Mouse (Mus musculus) forebrain, embryonic 14.5 days (tissue): ENCODE measurements at regions not wholly inside any gene's neighbourhood (a gene's known extent, or its start where the extent isn't known, plus 50 kb on each side); places are given as distances from the start of the nearest gene placed in this dataset.

Source experiments
- ATAC-seq: fragments of 200-750 bp; cut with Nextera tagmentation; 2 replicates; pipeline ENCODE4 v1.8.0; 2017; ENCODE audit warnings: mild to moderate bottlenecking, moderate library complexity
- DNase-seq: peaks from one replicate; pipeline ENCODE4 v3.0.0-alpha.2; 2015; ENCODE audit warnings: low spot score
- H3K27ac ChIP-seq: fragments of 300-500 bp; sonication (generic); 2 replicates; pipeline ENCODE4 v1.5.1; 2014; ENCODE audit warnings: low read depth, mild to moderate bottlenecking, control low read depth, low read length, moderate library complexity
- H3K27me3 ChIP-seq: fragments of 300-500 bp; sonication (generic); replicated peaks from 2 replicates; pipeline ENCODE4 v1.6.1; 2014; ENCODE audit warnings: low read length, control low read depth, mixed read lengths; ENCODE audit not compliant: control insufficient read depth, insufficient read depth
- H3K36me3 ChIP-seq: fragments of 300-500 bp; sonication (generic); 2 replicates; pipeline ENCODE4 v1.6.1; 2014; ENCODE audit warnings: low read length, control low read depth; ENCODE audit not compliant: control insufficient read depth, insufficient read depth
- H3K4me1 ChIP-seq: fragments of 300-500 bp; sonication (generic); 2 replicates; pipeline ENCODE4 v1.6.1; 2014; ENCODE audit warnings: antibody characterized with exemption, low read length, control low read depth; ENCODE audit not compliant: control insufficient read depth, insufficient read depth
- H3K4me2 ChIP-seq: fragments of 300-500 bp; sonication (generic); 2 replicates; pipeline ENCODE4 v1.6.1; 2014; ENCODE audit warnings: mild to moderate bottlenecking, control low read depth, low read length
- H3K4me3 ChIP-seq: fragments of 300-500 bp; sonication (generic); 2 replicates; pipeline ENCODE4 v1.5.1; 2014; ENCODE audit warnings: low read depth, low read length, control low read depth
- H3K9ac ChIP-seq: fragments of 300-500 bp; sonication (generic); 2 replicates; pipeline ENCODE4 v1.6.1; 2014; ENCODE audit warnings: mild to moderate bottlenecking, low read length, control low read depth, moderate library complexity
- H3K9me3 ChIP-seq: fragments of 300-500 bp; sonication (generic); replicated peaks from 2 replicates; pipeline ENCODE4 v1.6.1; 2016; ENCODE audit warnings: low read length, control low read depth, mixed read lengths; ENCODE audit not compliant: control insufficient read depth
- WGBS: fragments of 180-500 bp; shearing (Covaris S2); extraction: QIAGEN DNeasy Blood & Tissue Kit; methylation state at CpG from one replicate; pipeline ENCODE4 v1.1.7; 2014; 5-methylcytosine and 5-hydroxymethylcytosine counted together

- Histone ChIP-seq H3K9me3 (no peaks in the 10 kb centered on the region), H3K4me3 (no peak overlapping the region), H3K4me2 (no peak overlapping the region), H3K36me3 (no peaks in the 10 kb centered on the region), H3K9ac (no peak overlapping the region), H3K27ac (no peak overlapping the region), H3K27me3 (no peaks in the 10 kb centered on the region), H3K4me1 (peaks cover 6% of the 10 kb centered on the region)
- DNase-seq = peak; percentile 96
- 9% methylated on average over 5 of the region's 5 CpGs for WGBS
- peak; percentile 90 for ATAC-seq
These were observed 318.9 kb downstream of the Mycn start for GRCm38 (mm10) chr12:12622712-12623292.

- Histone ChIP-seq H3K27ac (no peak overlapping the region), H3K27me3 (no peaks in the 10 kb centered on the region), H3K4me1 (peaks cover 6% of the 10 kb centered on the region), H3K9me3 (no peaks in the 10 kb centered on the region), H3K36me3 (no peaks in the 10 kb centered on the region), H3K4me2 (no peak overlapping the region), H3K4me3 (no peak overlapping the region), H3K9ac (no peak overlapping the region)
- ATAC-seq = no peak
- WGBS = 55% methylated on average over 9 of the region's 9 CpGs
- DNase-seq = no peak
These were observed 320.2 kb downstream of the Mycn start for GRCm38 (mm10) chr12:12621506-12621905.

- Histone ChIP-seq H3K27me3 (no peaks in the 10 kb centered on the region), H3K4me2 (no peak overlapping the region), H3K9ac (no peak overlapping the region), H3K9me3 (no peaks in the 10 kb centered on the region), H3K27ac (no peak overlapping the region), H3K4me3 (no peak overlapping the region), H3K4me1 (peaks cover 6% of the 10 kb centered on the region), H3K36me3 (no peaks in the 10 kb centered on the region)
- ATAC-seq = no peak
- WGBS = 79% methylated on average over 5 of the region's 5 CpGs
- DNase-seq = peak; percentile 26
These were observed 321.4 kb downstream of the Mycn start for GRCm38 (mm10) chr12:12620316-12620715.

- 81% methylated on average over 5 of the region's 5 CpGs for WGBS
- no peaks in the 10 kb centered on the region for H3K36me3 ChIP-seq
- H3K27ac ChIP-seq = no peak overlapping the region
- no peaks in the 10 kb centered on the region for H3K27me3 ChIP-seq
- no peak overlapping the region for H3K9ac ChIP-seq
- H3K4me3 ChIP-seq = no peak overlapping the region
- peaks cover 3% of the 10 kb centered on the region; the same call in 1 of the 2 replicates for H3K4me1 ChIP-seq
- no peak overlapping the region for H3K4me2 ChIP-seq
- no peaks in the 10 kb centered on the region for H3K9me3 ChIP-seq
- DNase-seq = no peak
- no peak for ATAC-seq
These were observed 322.3 kb downstream of the Mycn start for GRCm38 (mm10) chr12:12619431-12619830.

GRCm38 (mm10) chr12:12612520-12612919, 329.2 kb downstream of the Mycn start:
- H3K4me1 ChIP-seq = no peaks in the 10 kb centered on the region
- H3K9ac ChIP-seq = no peak overlapping the region
- 93% methylated on average over 3 of the region's 3 CpGs for WGBS
- no peak overlapping the region for H3K27ac ChIP-seq
- no peaks in the 10 kb centered on the region for H3K27me3 ChIP-seq
- no peak overlapping the region for H3K4me3 ChIP-seq
- H3K9me3 ChIP-seq = no peaks in the 10 kb centered on the region
- DNase-seq (no peak), ATAC-seq (no peak)
- H3K36me3 ChIP-seq = no peaks in the 10 kb centered on the region
- no peak overlapping the region for H3K4me2 ChIP-seq

- no peaks in the 10 kb centered on the region for H3K4me1 ChIP-seq
- H3K4me3 ChIP-seq = no peak overlapping the region
- no peaks in the 10 kb centered on the region for H3K9me3 ChIP-seq
- WGBS = 73% methylated on average over 4 of the region's 4 CpGs
- no peak overlapping the region for H3K4me2 ChIP-seq
- H3K27me3 ChIP-seq = no peaks in the 10 kb centered on the region
- no peak overlapping the region for H3K27ac ChIP-seq
- no peak for DNase-seq
- no peak overlapping the region for H3K9ac ChIP-seq
- H3K36me3 ChIP-seq = no peaks in the 10 kb centered on the region
- no peak for ATAC-seq
These were observed 330.9 kb downstream of the Mycn start for GRCm38 (mm10) chr12:12610861-12611260.

GRCm38 (mm10) chr12:12607995-12608394, 333.7 kb downstream of the Mycn start:
- Histone ChIP-seq H3K4me3 (no peak overlapping the region), H3K4me1 (no peaks in the 10 kb centered on the region), H3K36me3 (no peaks in the 10 kb centered on the region), H3K9me3 (no peaks in the 10 kb centered on the region), H3K9ac (no peak overlapping the region), H3K27me3 (no peaks in the 10 kb centered on the region), H3K4me2 (no peak overlapping the region), H3K27ac (no peak overlapping the region)
- no peak for ATAC-seq
- WGBS = 75% methylated on average over 4 of the region's 4 CpGs
- DNase-seq = no peak

- no peak overlapping the region for H3K4me2 ChIP-seq
- H3K9ac ChIP-seq = no peak overlapping the region
- no peak overlapping the region for H3K27ac ChIP-seq
- no peaks in the 10 kb centered on the region for H3K36me3 ChIP-seq
- ATAC-seq (no peak), DNase-seq (no peak)
- H3K4me3 ChIP-seq = no peak overlapping the region
- H3K27me3 ChIP-seq = no peaks in the 10 kb centered on the region
- no peaks in the 10 kb centered on the region for H3K9me3 ChIP-seq
- 89% methylated on average over 6 of the region's 6 CpGs for WGBS
- H3K4me1 ChIP-seq = no peaks in the 10 kb centered on the region
These were observed 334.8 kb downstream of the Mycn start for GRCm38 (mm10) chr12:12606911-12607310.

GRCm38 (mm10) chr12:12605495-12605894, 336.2 kb downstream of the Mycn start:
- Histone ChIP-seq H3K27me3 (no peaks in the 10 kb centered on the region), H3K9me3 (no peaks in the 10 kb centered on the region), H3K9ac (no peak overlapping the region), H3K27ac (no peak overlapping the region), H3K36me3 (no peaks in the 10 kb centered on the region), H3K4me1 (no peaks in the 10 kb centered on the region), H3K4me3 (no peak overlapping the region), H3K4me2 (no peak overlapping the region)
- DNase-seq (no peak), ATAC-seq (no peak)
- 93% methylated on average over 3 of the region's 3 CpGs for WGBS
